Mouse (Mus musculus) ovary, postnatal 14 days (tissue): ENCODE results near the gene Kcnn3.

ENCODE experiments used
- DNase-seq: peaks from one replicate; pipeline ENCODE4 v3.0.0; 2022; ENCODE audit warnings: low spot score

The Kcnn3 gene

GRCm38 (mm10) chr3:89519894-89520293, at the start of gene Kcnn3:
TSS of gene Kcnn3 (plus strand) at chr3:89520164.
- peak; percentile 78 for DNase-seq

DNA sequence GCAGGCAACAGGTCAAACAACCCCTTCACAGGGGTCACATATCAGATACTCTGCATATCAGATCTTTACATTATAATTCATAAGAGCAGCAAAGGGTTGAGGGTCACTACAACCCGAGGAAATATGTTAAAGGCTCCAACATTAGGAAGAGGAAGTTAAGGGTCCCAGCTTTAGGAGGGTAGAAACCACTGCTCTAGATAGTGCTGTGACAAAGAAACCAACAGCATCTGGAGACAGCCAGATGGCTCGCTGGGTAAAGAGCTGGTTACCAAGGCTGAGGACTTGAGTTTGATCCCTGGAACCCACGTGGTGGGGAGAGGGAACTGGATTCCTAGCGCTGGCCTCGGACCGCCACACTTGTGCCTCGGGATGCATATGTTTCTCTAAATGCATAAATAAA, 47.7 kb upstream of the Kcnn3 start:
- no peak for DNase-seq

DNA sequence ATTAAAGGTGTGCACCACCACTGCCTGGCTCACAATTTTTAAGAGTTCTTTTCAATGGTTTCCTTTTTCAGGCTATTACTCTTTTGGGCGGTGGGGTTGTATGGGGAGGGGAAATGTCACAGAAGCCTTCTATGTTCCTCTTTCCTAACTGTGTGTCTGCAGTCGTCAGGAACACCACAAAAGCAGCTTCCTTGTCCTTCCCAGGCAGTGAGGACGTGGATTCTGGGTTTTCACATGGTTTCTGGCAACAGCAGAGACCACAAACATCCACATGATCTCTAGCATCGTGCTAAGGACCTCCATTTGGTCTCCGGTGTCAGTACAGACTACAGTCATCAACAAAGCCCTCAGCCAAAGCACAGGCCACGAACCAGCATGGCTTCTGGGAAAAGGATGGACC, 46.1 kb upstream of the Kcnn3 start:
- DNase-seq: no peak

- no peak for DNase-seq
Measured at GRCm38 (mm10) chr3:89479055-89479454, 40.9 kb upstream of the Kcnn3 start.

DNA sequence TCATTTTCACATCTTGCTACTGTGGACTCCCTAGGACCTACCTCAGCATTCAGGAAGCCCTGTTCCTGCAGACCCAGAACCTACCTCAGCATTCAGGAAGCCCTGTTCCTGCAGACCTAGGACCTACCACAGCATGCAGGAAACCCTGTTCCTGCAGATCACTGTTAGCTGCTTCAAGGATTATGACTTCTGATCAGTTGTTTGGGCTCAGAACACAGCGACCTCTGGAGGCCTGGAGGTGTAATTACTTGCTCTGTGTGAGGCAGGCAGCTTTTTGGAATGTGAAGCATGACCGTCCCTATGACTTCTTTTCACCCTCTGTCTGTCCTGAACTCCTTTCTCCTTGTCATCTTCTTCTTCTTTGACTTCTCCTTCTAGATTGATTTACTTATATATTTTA, 38.5 kb upstream of the Kcnn3 start:
- DNase-seq: no peak

DNA sequence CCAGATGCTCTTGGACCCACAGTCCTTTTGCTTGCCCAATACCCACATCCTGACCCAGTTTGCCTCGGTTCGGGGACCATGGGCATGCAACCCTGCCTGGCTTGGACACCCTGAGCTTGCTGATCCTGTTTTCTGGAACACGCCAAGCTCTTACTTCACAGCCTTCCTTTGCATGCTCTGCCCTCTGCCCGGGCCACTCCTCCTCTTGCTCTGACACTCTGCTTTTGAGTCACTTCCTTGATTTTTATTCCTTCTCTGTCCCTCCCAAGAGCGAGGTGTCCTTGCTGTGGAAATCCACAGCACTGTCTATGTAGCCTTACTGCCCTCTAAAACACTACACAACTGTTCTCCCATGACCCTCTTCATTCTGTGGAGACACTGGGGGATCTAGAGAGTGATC, 37.7 kb upstream of the Kcnn3 start:
- DNase-seq: no peak

GRCm38 (mm10) chr3:89484766-89485524, 35.0 kb upstream of the Kcnn3 start:
- peak; percentile 68 for DNase-seq

GRCm38 (mm10) chr3:89486111-89486510, 33.9 kb upstream of the Kcnn3 start:
- DNase-seq: no peak

GRCm38 (mm10) chr3:89486916-89487702, 32.9 kb upstream of the Kcnn3 start:
- DNase-seq: no peak

DNA sequence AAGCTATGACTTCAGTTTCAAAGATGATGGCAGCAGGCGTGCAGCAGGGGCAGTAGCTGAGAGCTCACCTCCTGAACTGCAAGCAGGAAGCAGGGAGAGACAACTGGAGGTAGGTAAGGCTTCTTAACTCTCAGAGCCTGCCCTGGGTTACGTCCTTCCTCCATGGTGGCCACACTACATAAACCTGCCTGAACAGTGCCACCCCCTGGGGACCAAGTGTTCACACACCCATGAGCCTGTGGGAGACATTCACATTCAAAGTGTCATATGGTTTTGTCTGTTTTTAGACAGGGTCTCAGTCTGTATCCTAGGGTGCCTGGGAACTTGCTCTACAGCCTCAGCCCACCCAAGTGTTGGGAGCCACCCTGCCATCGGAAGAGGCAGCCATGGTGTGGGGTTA, 29.2 kb upstream of the Kcnn3 start:
- DNase-seq: no peak

DNA sequence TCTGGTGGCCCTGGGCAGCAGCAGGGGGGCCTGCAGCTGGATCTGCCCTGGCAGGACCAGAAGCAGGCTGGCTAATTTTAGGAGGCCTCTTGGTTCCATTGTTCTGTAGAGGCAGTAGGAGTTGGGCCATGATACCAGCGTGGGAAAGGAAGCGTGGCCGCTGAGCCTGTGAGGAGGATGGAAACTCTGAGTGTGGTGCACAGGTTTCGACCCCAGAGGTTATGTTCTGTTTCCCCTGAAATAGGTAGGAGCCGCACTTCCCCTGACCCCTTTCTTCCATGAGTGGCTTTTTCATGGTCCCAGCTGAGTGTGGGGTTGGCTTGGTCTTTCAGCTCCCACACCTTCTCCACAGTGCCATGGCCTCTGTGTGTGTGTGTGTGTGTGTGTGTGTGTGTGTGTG, 28.4 kb upstream of the Kcnn3 start:
- DNase-seq: no peak

- DNase-seq: no peak
Measured at GRCm38 (mm10) chr3:89492701-89493151, 27.2 kb upstream of the Kcnn3 start.

DNA sequence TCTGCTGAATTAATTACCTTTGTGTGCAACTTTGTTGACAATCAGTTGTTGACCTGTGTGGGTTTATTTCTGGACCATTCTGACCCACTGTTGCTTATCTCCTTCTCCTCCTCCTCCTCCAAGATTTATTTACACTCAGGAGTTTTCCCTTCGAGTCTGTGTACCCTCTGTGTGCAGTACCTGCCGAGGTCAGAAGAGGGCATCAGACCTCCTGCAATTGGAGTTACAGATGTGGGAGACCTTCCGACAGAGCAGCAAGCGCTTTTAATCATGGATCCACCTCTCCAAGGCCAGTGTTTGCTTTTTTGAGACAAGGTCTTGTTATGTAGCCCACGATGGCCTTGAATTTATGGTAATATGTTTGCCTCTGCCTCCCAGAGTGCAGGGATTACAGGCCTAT, 25.3 kb upstream of the Kcnn3 start:
- no peak for DNase-seq

DNA sequence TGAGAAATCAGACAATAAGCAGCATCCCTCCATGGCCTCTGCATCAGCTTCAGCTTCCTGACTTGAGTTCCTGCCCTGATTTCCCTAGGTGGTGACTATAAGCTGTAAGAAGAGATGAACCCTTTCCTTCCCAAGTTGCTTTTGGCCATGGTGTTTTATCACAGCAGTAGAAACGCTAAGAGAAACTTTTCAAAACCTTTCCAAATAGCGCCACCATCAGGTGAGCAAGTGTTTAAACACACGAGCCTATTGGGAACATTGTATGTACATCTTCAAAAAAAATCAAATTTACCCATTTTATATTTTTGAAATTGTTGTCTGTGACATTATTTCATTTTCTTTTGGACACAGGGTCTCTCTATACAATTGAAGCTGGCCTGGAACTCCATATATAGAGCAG, 23.6 kb upstream of the Kcnn3 start:
- DNase-seq: no peak

GRCm38 (mm10) chr3:89499696-89500095, 20.3 kb upstream of the Kcnn3 start:
- no peak for DNase-seq

DNA sequence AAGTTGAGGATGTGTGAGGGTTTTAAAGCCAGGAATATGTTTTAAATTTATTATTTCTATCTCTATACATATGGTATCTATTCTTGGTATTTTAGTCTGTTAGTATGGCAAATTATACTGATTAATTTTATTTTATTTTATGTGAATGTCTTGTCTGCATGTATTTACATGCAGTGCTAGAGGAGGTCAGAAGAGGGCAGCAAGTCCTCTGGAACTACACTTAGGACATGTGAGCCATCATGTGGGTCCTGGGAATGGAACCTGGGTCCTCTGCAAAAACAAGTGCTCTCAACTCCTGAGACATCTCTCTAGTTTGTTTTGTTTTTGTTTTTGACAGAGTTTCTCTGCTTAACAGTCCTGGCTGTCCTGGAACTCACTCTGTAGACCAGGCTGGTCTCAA, 18.5 kb upstream of the Kcnn3 start:
- DNase-seq: no peak

DNA sequence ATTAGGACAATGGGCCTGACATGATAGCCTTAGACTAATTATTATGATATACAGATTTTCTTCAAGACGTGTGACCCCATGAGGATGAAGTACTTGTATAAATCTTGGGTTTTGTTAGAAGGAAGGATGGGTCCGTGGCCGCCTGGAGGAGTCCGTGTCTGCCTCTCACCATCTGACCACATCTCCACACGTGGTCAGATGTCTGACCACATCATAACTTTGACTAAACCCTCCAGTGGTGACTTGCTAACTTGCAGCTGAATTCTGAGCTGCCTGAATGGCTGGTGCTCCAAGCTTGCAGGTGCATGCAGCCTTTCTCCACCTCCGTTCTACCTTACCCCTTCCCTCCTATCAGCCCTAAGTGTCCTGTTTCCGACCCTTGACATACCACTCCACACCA, 17.4 kb upstream of the Kcnn3 start:
- no peak for DNase-seq

DNA sequence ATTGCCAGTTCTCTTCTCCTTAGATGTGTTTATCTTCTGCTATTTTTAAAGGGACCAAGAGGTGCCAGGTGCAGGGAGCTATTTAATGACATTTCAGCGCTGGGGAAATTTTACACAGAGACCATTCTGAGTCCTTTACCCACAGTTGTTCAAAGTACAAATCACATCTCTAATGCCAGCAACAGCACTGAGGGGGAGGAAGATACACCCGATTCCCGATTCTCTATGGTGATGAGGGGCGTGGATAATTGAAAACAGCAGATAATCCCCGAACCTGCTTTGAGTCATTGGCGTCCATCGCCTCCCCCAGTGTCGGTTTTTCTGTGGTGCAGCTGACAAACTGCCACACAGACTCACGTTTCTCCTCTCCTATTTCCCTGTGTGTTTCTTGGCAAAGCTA, 11.9 kb upstream of the Kcnn3 start:
- no peak for DNase-seq

DNA sequence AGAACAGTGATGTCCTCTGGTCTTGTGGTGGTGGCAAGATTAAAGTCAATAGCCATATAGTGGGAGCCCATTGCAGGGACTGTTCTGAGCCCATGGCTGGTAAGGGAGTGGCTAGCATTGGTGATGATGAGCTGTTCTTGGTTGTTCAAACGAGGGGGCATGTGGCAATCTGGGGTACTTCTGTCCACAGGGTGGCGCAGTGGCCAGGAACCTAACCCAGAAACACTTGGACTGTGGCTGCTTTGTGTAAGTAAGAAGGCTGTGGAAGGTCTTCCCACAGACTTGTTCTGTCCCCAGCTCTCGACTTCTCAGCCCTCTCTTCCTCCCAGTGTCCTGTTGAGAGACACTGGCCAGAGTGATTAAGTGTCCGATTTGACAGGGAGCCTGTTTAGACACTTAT, 9.0 kb upstream of the Kcnn3 start:
- DNase-seq: no peak

DNA sequence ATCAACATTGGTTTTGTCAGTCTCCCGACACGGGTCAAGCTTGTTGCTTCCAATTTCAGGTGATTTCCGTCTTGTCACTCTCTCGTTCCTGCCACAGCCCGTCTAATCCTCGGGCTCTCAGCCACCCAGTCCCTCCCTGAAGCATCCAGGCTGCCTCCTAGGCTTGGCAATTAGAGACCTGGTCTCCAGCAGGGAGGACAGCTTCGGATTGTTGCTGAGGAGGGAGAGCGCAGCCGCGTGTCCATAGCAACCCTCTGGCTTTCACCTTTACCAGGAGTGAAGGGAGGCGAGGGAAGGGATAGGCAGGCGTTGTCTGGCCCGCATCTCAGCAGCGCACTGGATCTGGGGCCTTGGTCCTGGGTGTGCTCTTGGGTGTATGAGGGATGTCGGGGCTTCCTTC, 8.6 kb upstream of the Kcnn3 start:
- DNase-seq: no peak

- DNase-seq: no peak
Measured at GRCm38 (mm10) chr3:89512225-89512624, 7.7 kb upstream of the Kcnn3 start.

GRCm38 (mm10) chr3:89515444-89515843, 4.5 kb upstream of the Kcnn3 start:
- no peak for DNase-seq

- DNase-seq: no peak
Measured at GRCm38 (mm10) chr3:89516321-89516720, 3.6 kb upstream of the Kcnn3 start.
